Mouse (Mus musculus) heart, embryonic 11.5 days (tissue): ENCODE results near the gene Acbd6. TPM values are rescaled to one million over a fixed set of nuclear protein-coding genes. Genes with fewer than 3 reads are reported as not detected.

ENCODE experiments used
- ATAC-seq: fragments of 200-750 bp; cut with Nextera tagmentation; replicated peaks from 2 replicates; pipeline ENCODE4 v1.8.0; 2017; ENCODE audit warnings: moderate library complexity; ENCODE audit not compliant: insufficient number of reproducible peaks, low FRiP score, low TSS enrichment
- H3K27ac ChIP-seq: fragments of 300-500 bp; sonication (generic); 2 replicates; pipeline ENCODE4 v1.5.1; 2014; ENCODE audit warnings: mild to moderate bottlenecking, low read depth, low read length
- H3K27me3 ChIP-seq: fragments of 300-500 bp; sonication (generic); 2 replicates; pipeline ENCODE4 v1.6.1; 2014; ENCODE audit warnings: mild to moderate bottlenecking, low read length, mixed read lengths; ENCODE audit not compliant: control insufficient read depth, insufficient read depth
- H3K36me3 ChIP-seq: fragments of 300-500 bp; sonication (generic); 2 replicates; pipeline ENCODE4 v1.6.1; 2014; ENCODE audit warnings: mild to moderate bottlenecking, low read length, moderate library complexity, mixed read lengths; ENCODE audit not compliant: control insufficient read depth, insufficient read depth
- H3K4me1 ChIP-seq: fragments of 300-500 bp; sonication (generic); 2 replicates; pipeline ENCODE4 v1.6.1; 2014; ENCODE audit warnings: low read length; ENCODE audit not compliant: control insufficient read depth, insufficient read depth
- H3K4me2 ChIP-seq: fragments of 300-500 bp; sonication (generic); 2 replicates; pipeline ENCODE4 v1.6.1; 2014; ENCODE audit warnings: mild to moderate bottlenecking, moderate library complexity
- H3K4me3 ChIP-seq: fragments of 300-500 bp; sonication (generic); 2 replicates; pipeline ENCODE4 v1.5.1; 2014; ENCODE audit warnings: low read depth, low read length
- H3K9ac ChIP-seq: fragments of 300-500 bp; sonication (generic); 2 replicates; pipeline ENCODE4 v1.6.1; 2014; ENCODE audit warnings: mild to moderate bottlenecking, low read depth, low read length, moderate library complexity
- H3K9me3 ChIP-seq: fragments of 300-500 bp; sonication (generic); replicated peaks from 2 replicates; pipeline ENCODE4 v1.6.1; 2016; ENCODE audit warnings: low read length; ENCODE audit not compliant: control insufficient read depth
- WGBS: fragments of 180-500 bp; shearing (Covaris S2); extraction: QIAGEN DNeasy Blood & Tissue Kit; methylation state at CpG from one replicate; pipeline ENCODE4 v1.1.7; 2014; ENCODE audit not compliant: insufficient replicate concordance; 5-methylcytosine and 5-hydroxymethylcytosine counted together
- polyA plus RNA-seq: library from polyadenylated mRNA; unstranded; fragments of >200 nt; fragmentation: Nextera tagmentation; extraction: Ambion mirVana; gene quantifications from 2 replicates; pipeline ENCODE4 v1.2.1, GENCODE M21; 2014

The Acbd6 gene
- polyA plus RNA-seq, 1 experiment from 2014 or later = 56.4 TPM

- Histone ChIP-seq H3K4me2 (no peak overlapping the region), H3K9ac (no peak overlapping the region), H3K9me3 (no peaks in the 10 kb centered on the region), H3K27ac (no peak overlapping the region), H3K4me3 (no peak overlapping the region), H3K27me3 (no peaks in the 10 kb centered on the region), H3K36me3 (no peaks in the 10 kb centered on the region), H3K4me1 (no peaks in the 10 kb centered on the region)
- ATAC-seq = no peak
- 58% methylated on average over 11 of the region's 11 CpGs for WGBS
These were observed 47.7 kb downstream of the Acbd6 start for GRCm38 (mm10) chr1:155605391-155606155.

GRCm38 (mm10) chr1:155606156-155606531, 48.2 kb downstream of the Acbd6 start:
- H3K4me3 ChIP-seq = no peak overlapping the region
- no peak overlapping the region for H3K27ac ChIP-seq
- no peak overlapping the region for H3K4me2 ChIP-seq
- no peaks in the 10 kb centered on the region for H3K27me3 ChIP-seq
- no peaks in the 10 kb centered on the region for H3K4me1 ChIP-seq
- no peak overlapping the region for H3K9ac ChIP-seq
- WGBS = 77% methylated on average over 8 of the region's 8 CpGs
- no peaks in the 10 kb centered on the region for H3K9me3 ChIP-seq
- no peaks in the 10 kb centered on the region for H3K36me3 ChIP-seq
- no peak for ATAC-seq

DNA sequence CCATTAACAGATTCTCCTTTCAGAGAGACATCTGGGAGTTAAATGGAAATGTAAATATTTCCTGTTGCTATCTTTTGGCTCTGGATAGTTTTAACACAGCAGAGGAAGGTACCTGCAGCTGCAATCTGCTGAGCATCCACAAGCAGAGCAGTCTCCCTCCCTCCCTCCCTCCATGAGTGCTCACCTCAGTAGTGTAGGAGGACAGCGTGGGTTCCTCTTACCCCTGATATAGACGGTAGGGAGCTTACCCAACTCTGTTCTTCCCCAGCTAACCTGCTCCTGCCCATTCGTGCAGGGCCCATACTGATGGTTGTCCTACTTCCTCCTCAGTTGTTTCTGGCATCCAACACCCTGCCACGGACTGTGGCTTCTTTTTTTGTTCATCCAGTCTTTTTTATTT, 50.6 kb downstream of the Acbd6 start:
- Histone ChIP-seq H3K36me3 (no peaks in the 10 kb centered on the region), H3K4me3 (no peak overlapping the region), H3K9ac (no peak overlapping the region), H3K27ac (no peak overlapping the region), H3K4me1 (no peaks in the 10 kb centered on the region), H3K27me3 (no peaks in the 10 kb centered on the region), H3K9me3 (no peaks in the 10 kb centered on the region), H3K4me2 (no peak overlapping the region)
- WGBS = 60% methylated on average over 4 of the region's 4 CpGs
- no peak for ATAC-seq

- H3K27me3 ChIP-seq = no peaks in the 10 kb centered on the region
- no peak overlapping the region for H3K4me2 ChIP-seq
- no peak overlapping the region for H3K27ac ChIP-seq
- no peaks in the 10 kb centered on the region for H3K36me3 ChIP-seq
- no peak overlapping the region for H3K4me3 ChIP-seq
- H3K9me3 ChIP-seq = no peaks in the 10 kb centered on the region
- H3K4me1 ChIP-seq = no peaks in the 10 kb centered on the region
- no peak overlapping the region for H3K9ac ChIP-seq
- 43% methylated on average over 2 of the region's 2 CpGs for WGBS
- ATAC-seq = no peak
These were observed 56.5 kb downstream of the Acbd6 start for GRCm38 (mm10) chr1:155614426-155614825.

GRCm38 (mm10) chr1:155621075-155621474, 63.2 kb downstream of the Acbd6 start:
- Histone ChIP-seq H3K9ac (no peak overlapping the region), H3K36me3 (no peaks in the 10 kb centered on the region), H3K4me3 (no peak overlapping the region), H3K4me2 (no peak overlapping the region), H3K4me1 (no peaks in the 10 kb centered on the region), H3K9me3 (no peaks in the 10 kb centered on the region), H3K27ac (no peak overlapping the region), H3K27me3 (no peaks in the 10 kb centered on the region)
- WGBS = 54% methylated on average over 6 of the region's 6 CpGs
- no peak for ATAC-seq

DNA sequence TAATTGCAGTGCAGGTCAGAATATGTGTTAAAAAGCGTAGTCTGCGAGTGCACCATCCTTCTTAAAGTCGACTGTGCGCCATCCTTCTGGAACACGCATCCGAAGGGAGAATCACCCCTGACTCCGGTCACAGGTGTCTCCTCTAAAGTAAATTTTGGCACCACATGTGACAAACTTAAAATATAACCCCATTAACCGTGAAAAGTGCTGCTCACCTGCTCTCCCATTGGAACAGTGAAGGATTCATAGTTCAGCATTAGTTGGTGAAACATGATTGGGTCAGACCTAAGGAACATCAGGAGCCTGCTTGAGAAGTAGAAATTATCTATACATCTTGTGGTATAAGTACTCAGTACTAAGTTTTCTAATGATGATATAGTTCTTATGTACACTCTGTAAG, 65.3 kb downstream of the Acbd6 start:
- 93% methylated on average over 8 of the region's 8 CpGs for WGBS
- H3K4me1 ChIP-seq = peaks cover 4% of the 10 kb centered on the region; the same call in 1 of the 2 replicates
- no peak overlapping the region for H3K4me3 ChIP-seq
- H3K9me3 ChIP-seq = no peaks in the 10 kb centered on the region
- no peak overlapping the region for H3K4me2 ChIP-seq
- H3K27me3 ChIP-seq = no peaks in the 10 kb centered on the region
- ATAC-seq = no peak
- no peak overlapping the region for H3K27ac ChIP-seq
- no peaks in the 10 kb centered on the region for H3K36me3 ChIP-seq
- H3K9ac ChIP-seq = no peak overlapping the region

- H3K4me3 ChIP-seq = no peak overlapping the region
- H3K4me1 ChIP-seq = peaks cover 4% of the 10 kb centered on the region; the same call in 1 of the 2 replicates
- H3K9ac ChIP-seq = no peak overlapping the region
- no peaks in the 10 kb centered on the region for H3K9me3 ChIP-seq
- ATAC-seq = no peak
- H3K4me2 ChIP-seq = no peak overlapping the region
- 60% methylated on average over 2 of the region's 2 CpGs for WGBS
- no peaks in the 10 kb centered on the region for H3K36me3 ChIP-seq
- no peaks in the 10 kb centered on the region for H3K27me3 ChIP-seq
- no peak overlapping the region for H3K27ac ChIP-seq
These were observed 69.8 kb downstream of the Acbd6 start for GRCm38 (mm10) chr1:155627746-155628145.

GRCm38 (mm10) chr1:155636648-155637047, 78.7 kb downstream of the Acbd6 start:
- 87% methylated on average over 7 of the region's 7 CpGs for WGBS

GRCm38 (mm10) chr1:155645816-155646215, 87.9 kb downstream of the Acbd6 start:
- Histone ChIP-seq H3K36me3 (no peaks in the 10 kb centered on the region), H3K4me3 (no peak overlapping the region), H3K9ac (no peak overlapping the region), H3K27ac (0 out of 2 replicates have a peak overlapping the region, but pooled peaks have one; percentile 22), H3K9me3 (no peaks in the 10 kb centered on the region), H3K27me3 (no peaks in the 10 kb centered on the region), H3K4me1 (peaks cover 10% of the 10 kb centered on the region; the same call in 1 of the 2 replicates), H3K4me2 (no peak overlapping the region)
- WGBS = 73% methylated on average over 5 of the region's 5 CpGs
- no peak for ATAC-seq

More at GRCm38 (mm10) chr1:155636648-155637047, 78.7 kb downstream of the Acbd6 start:
- no peaks in the 10 kb centered on the region for H3K4me1 ChIP-seq
- no peak overlapping the region for H3K4me3 ChIP-seq
- H3K27me3 ChIP-seq = no peaks in the 10 kb centered on the region
- H3K27ac ChIP-seq = no peak overlapping the region
- H3K9me3 ChIP-seq = no peaks in the 10 kb centered on the region
- ATAC-seq = no peak
- no peaks in the 10 kb centered on the region for H3K36me3 ChIP-seq
- no peak overlapping the region for H3K9ac ChIP-seq
- no peak overlapping the region for H3K4me2 ChIP-seq
